Mouse (Mus musculus): ENCODE measurements around the gene Slc12a9.
A peak's percentile ranks its signal among the peaks of the same experiment; 100 is the strongest.

The Slc12a9 gene

DNA sequence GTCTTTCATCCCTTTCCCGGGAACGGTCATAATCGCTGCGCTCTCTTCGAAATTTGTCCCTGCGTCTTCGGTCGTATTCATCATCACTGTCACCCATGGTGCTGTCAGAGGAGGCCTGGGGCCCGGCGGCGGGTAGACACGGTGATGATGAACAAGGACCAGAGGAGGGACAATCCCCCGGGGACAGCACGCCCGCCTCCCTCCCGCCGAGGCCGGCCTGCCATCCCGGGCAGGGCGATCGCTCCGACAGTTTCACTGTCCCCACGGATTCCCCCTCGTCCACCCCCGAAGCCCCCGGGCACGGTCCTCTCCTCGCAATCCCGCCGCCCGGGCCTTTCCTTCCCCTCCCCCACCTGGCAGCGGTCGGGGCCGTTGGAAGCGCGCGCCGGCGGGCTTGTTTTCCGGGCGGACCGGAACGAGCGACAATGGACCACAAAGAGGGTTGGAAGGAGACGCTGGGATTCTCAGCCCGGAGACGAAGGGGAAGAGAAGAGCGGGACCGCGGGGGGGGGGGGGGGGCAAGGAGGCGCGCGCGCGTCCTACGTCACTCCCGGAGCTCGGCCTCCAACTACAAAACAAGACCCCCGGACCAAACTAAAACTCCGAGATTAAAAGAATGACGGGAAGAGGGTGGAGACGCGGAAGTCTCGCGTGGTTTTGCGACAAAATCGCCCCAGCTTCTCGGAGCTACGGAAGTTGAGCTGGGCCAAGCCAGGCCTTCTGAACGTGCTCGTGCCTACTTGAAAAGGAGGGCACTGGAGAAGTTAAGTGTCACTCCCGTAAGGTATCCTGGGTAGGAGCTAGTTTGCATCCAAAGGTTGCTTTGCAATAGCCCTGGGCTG, 26.1 kb downstream of the Slc12a9 start, which contains the start of gene Srrt:
Gene Srrt (minus strand): TSS at position 604 of the 842 bp plus-strand sequence.
- DNase-seq = peak; percentile 92

DNA sequence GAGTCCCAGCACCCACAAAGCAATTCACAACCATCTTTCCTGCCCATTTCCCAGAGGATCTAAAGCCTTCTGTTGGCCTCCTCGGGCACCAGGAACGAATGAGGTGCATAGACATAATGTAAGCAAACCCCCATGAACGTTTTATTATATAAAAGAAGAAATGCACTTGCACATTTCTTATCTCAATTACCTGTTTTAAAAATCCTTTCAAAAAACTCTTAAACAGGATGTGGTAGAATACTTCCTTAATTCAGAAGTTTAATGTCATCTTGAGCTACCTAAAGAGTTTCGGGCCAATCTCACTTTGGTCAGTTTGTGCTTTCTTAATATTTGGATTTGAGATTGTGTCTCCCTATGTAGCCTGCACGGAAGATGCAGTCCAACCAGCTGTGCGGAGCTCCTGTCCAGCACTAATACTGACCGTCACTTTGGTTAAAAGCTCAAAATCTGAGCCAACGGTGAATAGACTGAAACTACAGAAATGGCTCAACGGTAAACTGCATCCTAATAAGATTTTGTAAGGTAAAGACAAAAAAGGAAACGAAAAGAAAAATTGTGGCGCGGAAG, 26.9 kb downstream of the Slc12a9 start:
- DNase-seq = no peak

DNA sequence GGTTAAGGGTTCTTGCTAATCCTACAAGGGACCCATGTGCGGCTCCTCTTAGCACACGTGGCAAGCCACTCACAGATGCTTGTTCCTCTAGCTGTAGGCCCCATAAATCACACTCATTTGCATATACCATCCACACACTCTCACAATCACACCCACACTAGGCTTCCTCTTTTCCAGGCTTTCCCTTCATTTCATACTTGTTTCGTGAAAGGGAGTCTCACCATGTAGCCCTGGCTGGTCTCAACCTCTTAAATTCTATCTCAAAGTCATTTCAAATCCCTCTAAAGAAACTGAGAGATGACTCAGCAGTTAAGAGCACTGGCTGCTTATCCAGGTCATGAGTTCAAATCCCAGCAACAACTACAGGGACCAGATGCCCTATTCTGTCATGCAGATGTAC, 27.6 kb downstream of the Slc12a9 start:
- DNase-seq = no peak

GRCm38 (mm10) chr5:137304816-137305215, 28.6 kb downstream of the Slc12a9 start:
- no peak for DNase-seq

DNA sequence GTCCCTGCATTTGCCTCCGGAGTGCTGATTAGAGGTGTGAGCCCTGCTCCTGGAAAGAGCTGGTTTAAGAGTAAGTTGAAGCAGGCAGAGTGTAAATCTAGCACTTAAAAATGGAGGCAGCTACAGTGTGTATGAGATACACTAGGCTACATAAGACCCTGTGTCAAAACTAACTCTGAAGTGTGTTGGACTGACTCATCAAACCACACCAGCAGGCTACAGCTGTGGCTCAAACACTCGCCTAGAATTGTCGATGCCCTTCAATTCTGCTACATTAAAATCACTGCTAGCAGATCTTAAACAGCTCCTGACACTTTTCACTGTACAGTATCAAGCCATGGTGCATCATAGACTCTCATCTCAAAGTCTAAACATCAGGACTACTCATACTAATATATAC, 29.2 kb downstream of the Slc12a9 start:
- DNase-seq = no peak

- no peak for DNase-seq
Measured at GRCm38 (mm10) chr5:137303609-137304008, 29.8 kb downstream of the Slc12a9 start.

DNA sequence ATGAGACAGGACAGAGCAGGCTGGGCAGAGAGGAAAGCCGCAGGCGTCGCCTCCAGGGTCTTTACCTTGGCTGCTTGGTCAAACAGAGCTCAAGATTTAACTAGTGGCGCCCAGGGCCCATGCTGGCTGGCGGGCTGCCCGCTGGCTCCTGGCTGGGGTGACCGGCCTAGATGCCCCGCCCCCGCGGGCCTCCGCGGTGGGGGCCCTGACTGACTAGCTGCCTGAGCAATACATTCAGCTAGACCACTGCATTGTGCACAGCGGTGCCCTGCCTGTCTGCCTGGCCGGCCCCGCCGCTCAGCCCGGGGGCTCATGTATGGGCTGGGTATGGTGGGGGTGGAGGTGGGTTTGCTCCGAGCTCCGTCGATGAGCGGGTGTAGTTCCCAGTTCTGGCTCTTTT, 32.1 kb downstream of the Slc12a9 start:
- DNase-seq = no peak

DNA sequence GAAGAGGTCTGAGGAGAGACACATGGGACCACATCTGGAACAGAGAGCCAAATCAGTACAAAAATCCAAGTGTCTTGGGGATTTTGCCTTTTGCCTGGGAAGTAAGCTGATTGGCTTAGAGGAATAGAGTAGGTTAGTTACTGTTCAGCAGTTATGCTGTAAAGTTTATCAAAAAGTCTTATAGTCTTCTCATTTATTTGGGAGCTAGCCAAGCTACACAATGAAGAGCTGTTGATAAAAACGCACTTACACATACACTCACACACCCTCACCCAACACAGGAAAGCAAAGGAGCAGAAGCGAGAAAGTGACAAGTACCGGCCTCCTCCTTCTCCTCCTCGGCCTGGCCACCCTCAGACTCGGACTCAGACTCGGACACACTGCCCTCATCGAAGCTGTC, 34.2 kb downstream of the Slc12a9 start:
- no peak for DNase-seq

DNA sequence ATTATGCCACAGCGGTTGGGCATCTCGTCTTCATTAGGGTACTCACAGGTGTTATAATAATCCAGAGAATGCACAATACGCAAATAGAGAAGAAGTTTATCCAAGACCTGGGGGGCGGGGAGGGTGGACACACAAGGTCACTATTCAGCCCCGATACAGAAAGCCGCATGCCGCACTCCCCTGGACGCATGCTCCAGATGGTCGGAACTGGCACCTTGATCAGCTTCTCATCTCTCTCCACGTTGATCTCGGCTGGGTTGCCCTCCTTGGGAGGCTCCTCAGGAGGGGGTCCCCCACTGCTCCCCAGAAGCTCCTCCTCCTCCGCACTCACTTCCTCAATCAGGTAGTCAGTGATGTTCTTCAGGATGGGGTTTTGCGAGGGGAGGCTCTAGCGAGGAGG, 36.3 kb downstream of the Slc12a9 start:
- no peak for DNase-seq

GRCm38 (mm10) chr5:137295712-137296111, 37.7 kb downstream of the Slc12a9 start:
- no peak for DNase-seq

DNA sequence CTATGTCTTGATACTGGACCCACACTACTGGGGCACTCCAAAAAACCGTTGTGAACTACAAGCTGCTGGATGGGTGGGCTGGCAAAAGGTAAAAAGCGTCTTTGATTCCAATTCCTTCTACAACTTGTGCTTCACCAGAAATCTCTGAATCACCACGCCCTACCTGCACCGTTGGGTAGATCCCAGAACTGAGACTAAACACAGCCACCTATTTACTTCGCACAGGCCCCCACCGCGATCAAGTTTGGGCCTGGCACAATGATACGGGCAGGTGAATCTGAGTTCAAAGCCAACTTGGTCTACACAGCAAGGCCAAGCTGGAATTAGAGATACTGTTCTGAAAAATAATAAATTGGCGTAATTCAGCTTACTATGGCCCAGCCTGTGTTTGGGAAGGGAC, 38.1 kb downstream of the Slc12a9 start:
- no peak for DNase-seq

GRCm38 (mm10) chr5:137294744-137295093, 38.7 kb downstream of the Slc12a9 start:
- DNase-seq = no peak

DNA sequence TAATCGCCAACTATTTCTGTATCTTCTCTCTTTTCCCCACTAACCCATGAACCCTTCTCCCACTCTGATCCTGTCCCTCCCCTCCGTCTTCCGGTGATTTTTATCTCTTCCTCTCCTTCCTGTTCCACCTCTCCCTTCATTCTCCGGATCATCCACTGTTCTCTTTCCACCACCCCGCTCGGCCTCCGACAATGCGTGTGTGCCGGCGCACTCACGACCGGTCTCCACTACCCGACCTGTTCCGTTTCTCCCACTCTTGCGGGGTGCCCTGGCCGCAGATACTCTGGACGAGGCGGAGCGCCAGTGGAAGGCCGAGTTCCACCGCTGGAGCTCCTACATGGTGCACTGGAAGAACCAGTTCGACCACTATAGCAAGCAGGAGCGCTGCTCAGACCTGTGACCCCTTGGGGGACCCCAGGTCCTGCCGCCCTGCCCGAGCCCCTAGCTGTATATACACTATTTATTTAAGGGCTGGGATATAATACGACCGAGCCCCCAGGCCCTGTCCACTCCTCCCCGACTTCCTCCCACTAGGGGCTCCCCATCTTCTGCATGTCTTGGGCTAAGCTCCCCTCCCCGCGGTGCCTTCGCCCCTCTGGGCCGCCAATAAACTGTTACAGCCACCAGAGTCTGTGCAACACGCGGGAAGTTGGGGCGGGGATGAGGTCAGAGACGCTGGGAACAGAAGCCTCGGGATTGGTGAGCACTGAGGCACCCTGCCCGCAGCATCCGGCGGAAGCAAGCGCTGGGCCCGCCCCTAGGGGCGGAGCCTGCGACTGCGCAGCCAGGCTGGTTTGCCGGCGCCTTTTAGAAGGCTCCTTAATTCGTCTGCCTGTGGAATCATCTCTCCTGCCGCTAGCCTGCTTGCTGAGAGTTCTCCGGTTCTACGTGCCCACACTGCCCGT, 39.3 kb downstream of the Slc12a9 start, which contains the start of gene Ufsp1:
Gene Ufsp1 (plus strand): TSS at position 791 of the 905 bp plus-strand sequence.
- peak; percentile 96 for DNase-seq

- peak; percentile 71 for DNase-seq
Measured at GRCm38 (mm10) chr5:137293282-137293681, 40.1 kb downstream of the Slc12a9 start.

GRCm38 (mm10) chr5:137291381-137291926, 41.9 kb downstream of the Slc12a9 start:
- DNase-seq = no peak

DNA sequence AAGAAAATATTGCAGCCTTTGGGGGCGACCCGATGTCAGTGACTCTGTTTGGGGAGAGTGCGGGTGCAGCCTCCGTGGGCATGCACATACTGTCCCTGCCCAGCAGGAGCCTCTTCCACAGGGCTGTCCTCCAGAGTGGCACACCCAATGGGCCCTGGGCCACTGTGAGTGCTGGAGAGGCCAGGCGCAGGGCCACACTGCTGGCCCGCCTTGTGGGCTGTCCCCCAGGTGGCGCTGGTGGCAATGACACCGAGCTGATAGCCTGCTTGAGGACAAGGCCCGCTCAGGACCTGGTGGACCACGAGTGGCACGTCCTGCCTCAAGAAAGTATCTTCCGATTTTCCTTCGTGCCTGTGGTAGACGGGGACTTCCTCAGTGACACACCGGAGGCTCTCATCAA, 42.7 kb downstream of the Slc12a9 start:
- peak; percentile 59 for DNase-seq

DNA sequence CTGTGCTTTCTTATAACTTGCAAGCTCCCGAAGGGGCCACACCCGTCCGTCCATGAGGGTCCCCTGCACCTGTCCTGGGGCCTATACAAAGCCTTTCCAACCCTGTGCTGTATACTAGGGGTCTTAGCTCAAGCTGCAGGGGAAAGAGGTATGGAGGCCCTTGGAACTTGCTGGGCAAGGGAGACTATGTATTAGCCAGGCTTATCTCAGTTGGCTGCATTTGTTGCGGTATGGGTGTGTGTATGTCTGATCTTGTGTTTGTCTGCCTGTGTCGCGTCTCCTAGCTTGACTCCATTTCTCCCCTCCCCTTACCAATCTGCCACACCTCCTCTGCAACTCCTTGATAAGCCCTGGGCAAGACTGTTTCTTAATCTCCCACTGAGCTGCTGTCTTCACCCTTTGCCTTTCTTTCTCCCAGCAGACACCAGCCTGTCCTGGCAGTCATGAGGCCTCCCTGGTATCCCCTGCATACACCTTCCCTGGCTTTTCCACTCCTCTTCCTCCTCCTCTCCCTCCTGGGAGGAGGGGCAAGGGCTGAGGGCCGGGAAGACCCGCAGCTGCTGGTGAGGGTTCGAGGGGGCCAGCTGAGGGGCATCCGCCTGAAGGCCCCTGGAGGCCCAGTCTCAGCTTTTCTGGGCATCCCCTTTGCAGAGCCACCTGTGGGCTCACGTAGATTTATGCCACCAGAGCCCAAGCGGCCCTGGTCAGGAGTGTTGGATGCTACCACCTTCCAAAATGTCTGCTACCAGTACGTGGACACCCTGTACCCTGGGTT, 43.6 kb downstream of the Slc12a9 start:
- no peak for DNase-seq

GRCm38 (mm10) chr5:137288999-137289470, 44.4 kb downstream of the Slc12a9 start:
- peak; percentile 75 for DNase-seq

DNA sequence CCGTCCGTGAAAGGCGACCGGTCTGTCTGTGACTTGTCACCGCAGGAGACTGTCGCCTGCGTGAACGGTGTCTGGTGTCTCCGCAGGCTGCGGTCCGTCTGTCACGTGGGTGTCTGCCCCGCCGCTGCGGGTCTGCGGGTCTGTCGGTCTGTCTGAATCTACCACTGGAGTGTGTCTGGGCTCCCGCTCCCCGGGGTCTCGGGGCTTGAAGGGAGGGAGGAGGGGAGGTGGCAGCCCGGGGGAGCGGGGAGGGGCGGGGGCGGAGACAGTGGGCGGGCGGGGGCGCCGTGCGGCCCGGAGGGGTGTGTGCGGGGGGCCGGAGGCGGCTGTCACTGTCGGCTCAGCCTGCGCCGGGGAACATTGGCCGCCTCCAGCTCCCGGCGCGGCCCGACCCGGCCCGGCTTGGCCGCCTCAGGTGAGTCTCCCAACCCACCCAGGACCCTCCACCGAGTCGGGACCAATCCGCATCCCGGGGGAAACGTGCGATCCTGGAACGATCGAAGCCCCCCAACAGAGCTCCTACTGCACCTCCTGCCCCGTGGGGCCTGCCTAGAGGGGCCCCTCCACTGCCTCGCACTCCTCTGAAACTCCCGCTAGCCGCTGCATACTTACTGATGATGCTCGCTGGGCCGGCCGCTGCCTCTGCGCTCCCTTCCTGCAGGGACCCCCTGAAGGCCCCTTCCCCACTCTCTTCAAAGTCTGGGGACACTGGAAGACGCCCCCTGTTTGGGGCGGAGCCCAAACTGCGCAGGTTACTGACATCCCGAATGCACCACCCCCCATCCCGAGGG, 45.2 kb downstream of the Slc12a9 start:
- no peak for DNase-seq

GRCm38 (mm10) chr5:137287032-137287952, 46.1 kb downstream of the Slc12a9 start, which contains the start of gene Ache:
Gene Ache (plus strand): TSS chr5:137287519.
- DNase-seq = no peak
